Mouse (Mus musculus): ENCODE results near the gene Stox2.

- TF ChIP-seq BHLHE40 (IDR thresholded peaks at IDR 0.05; ENCODE audit: borderline replicate concordance, low read depth, low read length) (no peak), NELFE (IDR thresholded peaks at IDR 0.05; ENCODE audit: low read depth, low read length) (no peak), RAD21 (IDR thresholded peaks at IDR 0.05; ENCODE audit: low read depth, low read length) (no peak), ZNF384 (IDR thresholded peaks at IDR 0.05; ENCODE audit: low read depth, low read length) (no peak), CTCF (IDR thresholded peaks at IDR 0.05 in 2 of 3, conservative IDR thresholded peaks at IDR 0.05 in 1 of 3; ENCODE audit: control insufficient read depth in 1 of 3, insufficient read depth in 1 of 3, low read depth in 2 of 3, low read length in 3 of 3, poor library complexity in 1 of 3, severe bottlenecking in 1 of 3) (no peak), MAX (IDR thresholded peaks at IDR 0.05; ENCODE audit: low read length) (no peak), POLR2A (IDR thresholded peaks at IDR 0.05; ENCODE audit: control insufficient read depth in 1 of 2, insufficient read depth in 1 of 2, low read depth in 1 of 2, low read length in 2 of 2, poor library complexity in 1 of 2) (no peak)
Measured at GRCm38 (mm10) chr8:47306372-47306771, 139.8 kb downstream of the Stox2 start.

Data from MEL (cell line).